Mouse (Mus musculus) limb, embryonic 12.5 days (tissue): ENCODE results near the gene Slit2. TPM values are rescaled to one million over a fixed set of nuclear protein-coding genes. Genes with fewer than 3 reads are reported as not detected.
A peak's percentile ranks its signal among the peaks of the same experiment; 100 is the strongest.

Experiments used
- ATAC-seq: fragments of 200-750 bp; cut with Nextera tagmentation; 2 replicates; pipeline ENCODE4 v1.8.0; 2017; ENCODE audit warnings: low read depth, moderate TSS enrichment; ENCODE audit not compliant: insufficient number of reproducible peaks, insufficient read depth, low FRiP score, low TSS enrichment
- H3K27ac ChIP-seq: fragments of 300-500 bp; sonication (generic); 2 replicates; pipeline ENCODE4 v1.5.1; 2016; ENCODE audit warnings: mild to moderate bottlenecking, moderate library complexity
- H3K27me3 ChIP-seq: fragments of 300-500 bp; sonication (generic); 2 replicates; pipeline ENCODE4 v1.6.1; 2016; ENCODE audit warnings: mild to moderate bottlenecking, moderate library complexity
- H3K36me3 ChIP-seq: fragments of 300-500 bp; sonication (generic); 2 replicates; pipeline ENCODE4 v1.6.1; 2016; ENCODE audit warnings: mild to moderate bottlenecking, moderate library complexity
- H3K4me1 ChIP-seq: fragments of 300-500 bp; sonication (generic); replicated peaks from 2 replicates; pipeline ENCODE4 v1.6.1; 2016
- H3K4me2 ChIP-seq: fragments of 300-500 bp; sonication (generic); 2 replicates; pipeline ENCODE4 v1.6.1; 2016; ENCODE audit warnings: mild to moderate bottlenecking, moderate library complexity
- H3K4me3 ChIP-seq: fragments of 300-500 bp; sonication (generic); replicated peaks from 2 replicates; pipeline ENCODE4 v1.5.1; 2016; ENCODE audit warnings: mild to moderate bottlenecking
- H3K9ac ChIP-seq: fragments of 300-500 bp; sonication (generic); replicated peaks from 2 replicates; pipeline ENCODE4 v1.6.1; 2016; ENCODE audit warnings: mild to moderate bottlenecking, moderate library complexity
- H3K9me3 ChIP-seq: fragments of 300-500 bp; sonication (generic); 2 replicates; pipeline ENCODE4 v1.6.1; 2016; ENCODE audit warnings: mild to moderate bottlenecking, moderate library complexity
- WGBS: fragments of 180-500 bp; shearing (Covaris S2); methylation state at CpG from one replicate; pipeline ENCODE4 v1.1.7; 2016; 5-methylcytosine and 5-hydroxymethylcytosine counted together
- polyA plus RNA-seq: library from polyadenylated mRNA; unstranded; fragments of >200 nt; fragmentation: Nextera tagmentation; extraction: Ambion mirVana; gene quantifications from 2 replicates; pipeline ENCODE4 v1.2.1, GENCODE M21; 2016

Gene Slit2
- polyA plus RNA-seq, 1 experiment from 2014 or later = 33.0 TPM

DNA sequence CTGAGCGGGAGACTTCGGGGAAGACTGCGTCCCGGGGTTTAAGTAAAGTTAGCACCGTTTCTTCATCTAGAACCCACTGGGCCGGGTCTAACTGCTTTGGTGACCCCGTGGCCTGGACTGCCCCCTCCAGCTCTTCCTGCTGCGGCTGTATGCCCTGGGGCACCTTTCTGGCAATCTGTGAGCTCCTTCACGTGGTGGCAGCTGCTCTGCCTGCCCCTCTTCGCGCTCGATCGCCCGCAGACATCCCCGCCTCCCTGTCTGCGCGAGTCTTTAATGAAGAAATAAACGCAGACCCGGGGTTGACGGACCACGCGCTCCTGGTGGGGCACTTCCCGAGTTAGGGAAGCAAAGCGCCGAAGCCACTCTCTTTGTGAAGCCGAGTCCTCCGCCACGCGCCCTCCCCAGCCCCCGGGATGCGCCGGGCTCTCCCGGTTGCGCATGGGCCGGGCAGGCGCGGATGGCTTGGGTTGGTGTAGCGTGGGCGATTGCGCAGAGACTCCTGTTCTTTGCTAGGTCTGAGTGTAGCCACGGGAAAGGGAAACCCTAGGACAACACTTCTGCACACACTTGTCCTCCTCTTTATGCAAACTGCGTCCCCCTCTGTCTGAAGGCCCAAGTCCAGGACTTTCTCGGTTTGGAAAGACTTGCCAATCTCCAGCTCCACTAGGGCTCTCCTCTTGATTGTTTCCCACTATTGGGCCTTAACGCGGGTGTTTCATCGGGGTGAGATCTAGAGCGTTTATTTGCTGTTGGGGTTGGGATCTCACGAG, 3.1 kb downstream of the Slit2 start:
- no peak for ATAC-seq

GRCm38 (mm10) chr5:47990926-47991325, 8.0 kb downstream of the Slit2 start:
- Histone ChIP-seq H3K36me3 (no peaks in the 10 kb centered on the region), H3K9me3 (no peaks in the 10 kb centered on the region), H3K4me2 (no peak overlapping the region), H3K4me1 (peaks cover 10% of the 10 kb centered on the region; the same call in 1 of the 2 replicates), H3K27me3 (peaks cover 10% of the 10 kb centered on the region), H3K9ac (no peak overlapping the region), H3K4me3 (no peak overlapping the region), H3K27ac (no peak overlapping the region)
- 85% methylated on average over 4 of the region's 4 CpGs for WGBS
- ATAC-seq = no peak

More for the DNA sequence above, 3.1 kb downstream of the Slit2 start:
- under 1% methylated on average over 48 of the region's 48 CpGs for WGBS
- Histone ChIP-seq H3K4me2 (peak overlapping the region; percentile 97), H3K4me3 (peak overlapping the region; percentile 64), H3K27ac (no peak overlapping the region), H3K36me3 (no peaks in the 10 kb centered on the region), H3K9me3 (no peaks in the 10 kb centered on the region), H3K4me1 (peaks cover 34% of the 10 kb centered on the region), H3K9ac (peak overlapping the region; percentile 71), H3K27me3 (peaks cover 39% of the 10 kb centered on the region)

DNA sequence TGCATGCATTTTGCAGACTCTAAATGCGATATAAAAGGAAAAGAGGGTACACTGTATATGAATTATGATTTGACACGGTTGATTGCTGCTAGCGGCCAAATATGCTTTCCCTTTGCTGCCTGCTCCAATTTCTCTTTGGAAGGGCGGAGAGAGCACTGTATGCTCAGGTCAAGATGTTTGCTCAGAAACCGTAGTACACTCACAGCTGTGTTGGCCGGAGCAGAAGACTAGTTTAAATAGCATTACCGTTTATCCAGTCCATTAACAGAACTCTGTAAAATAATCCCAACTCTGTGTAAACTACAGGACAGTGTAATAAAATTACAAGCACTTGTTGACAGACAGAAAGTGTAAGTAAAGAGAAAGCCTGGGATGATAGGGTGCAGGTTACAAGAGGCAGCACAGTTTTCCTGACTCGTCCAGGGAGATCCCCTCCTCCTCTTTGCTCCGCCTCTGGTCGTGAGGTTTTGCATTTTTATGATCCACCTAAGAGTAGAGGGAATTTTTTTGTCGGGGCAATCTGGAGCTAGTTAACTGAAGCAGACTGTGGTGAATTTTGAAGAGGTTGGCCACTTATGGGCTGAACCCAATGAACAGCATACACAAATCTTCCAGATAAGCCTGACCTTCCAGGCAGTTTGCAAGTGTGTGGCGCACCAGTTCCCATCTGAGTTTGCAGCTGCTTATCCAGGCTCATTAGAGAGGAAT, 20.9 kb downstream of the Slit2 start:
- ATAC-seq = peak; percentile 87
- Histone ChIP-seq H3K36me3 (no peaks in the 10 kb centered on the region), H3K4me2 (peak overlapping the region; percentile 45), H3K27ac (peak overlapping the region; percentile 45; the same call in 1 of the 2 replicates), H3K27me3 (peaks cover 6% of the 10 kb centered on the region; the same call in 1 of the 2 replicates), H3K9me3 (no peaks in the 10 kb centered on the region), H3K9ac (no peak overlapping the region), H3K4me3 (peak overlapping the region; percentile 9; the same call in 1 of the 2 replicates), H3K4me1 (peaks cover 13% of the 10 kb centered on the region; the same call in 1 of the 2 replicates)
- WGBS = 10% methylated on average over 12 of the region's 12 CpGs

GRCm38 (mm10) chr5:48005533-48005932, 22.6 kb downstream of the Slit2 start:
- Histone ChIP-seq H3K9ac (no peak overlapping the region), H3K9me3 (no peaks in the 10 kb centered on the region), H3K36me3 (no peaks in the 10 kb centered on the region), H3K4me1 (peaks cover 8% of the 10 kb centered on the region; the same call in 1 of the 2 replicates), H3K4me2 (no peak overlapping the region), H3K4me3 (no peak overlapping the region), H3K27me3 (peaks cover 10% of the 10 kb centered on the region; the same call in 1 of the 2 replicates), H3K27ac (no peak overlapping the region)
- ATAC-seq = no peak
- WGBS = 37% methylated on average over 9 of the region's 9 CpGs

- peaks cover 8% of the 10 kb centered on the region; the same call in 1 of the 2 replicates for H3K4me1 ChIP-seq
- no peak overlapping the region for H3K27ac ChIP-seq
- H3K36me3 ChIP-seq = no peaks in the 10 kb centered on the region
- H3K4me3 ChIP-seq = no peak overlapping the region
- H3K27me3 ChIP-seq = peaks cover 9% of the 10 kb centered on the region; the same call in 1 of the 2 replicates
- no peaks in the 10 kb centered on the region for H3K9me3 ChIP-seq
- no peak for ATAC-seq
- no peak overlapping the region for H3K9ac ChIP-seq
- H3K4me2 ChIP-seq = no peak overlapping the region
Observed at GRCm38 (mm10) chr5:48006059-48006458, 23.1 kb downstream of the Slit2 start.

- Histone ChIP-seq H3K9ac (no peak overlapping the region), H3K9me3 (no peaks in the 10 kb centered on the region), H3K4me1 (no peaks in the 10 kb centered on the region), H3K4me2 (no peak overlapping the region), H3K27me3 (no peaks in the 10 kb centered on the region), H3K4me3 (no peak overlapping the region), H3K36me3 (no peaks in the 10 kb centered on the region), H3K27ac (no peak overlapping the region)
- 62% methylated on average over 4 of the region's 4 CpGs for WGBS
- ATAC-seq = no peak
Observed at GRCm38 (mm10) chr5:48023441-48023840, 40.5 kb downstream of the Slit2 start.

GRCm38 (mm10) chr5:48034875-48035274, 51.9 kb downstream of the Slit2 start:
- Histone ChIP-seq H3K9me3 (no peaks in the 10 kb centered on the region), H3K27ac (no peak overlapping the region), H3K4me3 (no peak overlapping the region), H3K36me3 (no peaks in the 10 kb centered on the region), H3K4me2 (no peak overlapping the region), H3K4me1 (no peaks in the 10 kb centered on the region), H3K9ac (no peak overlapping the region), H3K27me3 (no peaks in the 10 kb centered on the region)
- ATAC-seq = no peak
- WGBS = 79% methylated on average over 1 of the region's 1 CpGs

GRCm38 (mm10) chr5:48038033-48038432, 55.1 kb downstream of the Slit2 start:
- H3K36me3 ChIP-seq = no peaks in the 10 kb centered on the region
- H3K9me3 ChIP-seq = no peaks in the 10 kb centered on the region
- no peak overlapping the region for H3K4me2 ChIP-seq
- no peaks in the 10 kb centered on the region for H3K27me3 ChIP-seq
- no peak overlapping the region for H3K4me3 ChIP-seq
- no peak overlapping the region for H3K9ac ChIP-seq
- no peaks in the 10 kb centered on the region for H3K4me1 ChIP-seq
- no peak overlapping the region for H3K27ac ChIP-seq
- ATAC-seq = no peak
- WGBS = 42% methylated on average over 5 of the region's 5 CpGs

DNA sequence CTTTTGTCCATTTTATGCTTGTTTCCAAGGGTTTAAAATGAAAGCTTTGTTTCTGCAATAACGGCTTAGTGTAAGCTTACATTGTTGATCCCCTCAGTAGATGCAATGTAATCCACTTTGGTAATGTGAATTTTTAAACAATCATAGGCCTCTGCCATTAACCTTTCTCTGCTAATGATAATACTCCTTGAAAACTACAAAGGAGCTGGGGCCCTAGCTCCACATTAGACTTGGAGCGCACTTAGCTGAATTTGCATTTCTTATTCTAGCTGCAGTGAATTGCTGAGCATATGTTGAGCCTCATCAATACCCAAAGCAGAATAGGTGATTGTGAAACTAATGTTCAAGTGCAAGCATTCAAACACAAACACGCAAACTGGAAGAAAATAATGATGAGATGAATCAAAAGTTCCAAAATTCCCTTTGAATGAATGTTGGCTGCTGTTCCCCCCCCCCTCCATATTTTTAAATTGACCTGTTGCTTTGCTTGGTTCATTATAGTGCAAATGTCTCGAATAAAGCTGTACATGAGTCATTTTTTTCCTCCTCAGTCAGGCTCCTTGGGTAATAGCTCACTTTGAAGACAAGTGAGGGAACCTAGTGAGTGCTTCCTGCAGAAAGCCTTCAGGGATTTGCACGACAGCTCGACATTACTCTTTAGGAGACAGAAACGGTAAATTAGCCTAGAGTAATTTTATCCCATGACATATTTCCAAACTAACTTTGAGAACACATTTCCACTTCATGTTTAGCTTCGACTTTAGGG, 66.2 kb downstream of the Slit2 start:
- H3K4me2 ChIP-seq = no peak overlapping the region
- H3K4me3 ChIP-seq = no peak overlapping the region
- no peaks in the 10 kb centered on the region for H3K9me3 ChIP-seq
- WGBS = 43% methylated on average over 8 of the region's 8 CpGs
- no peak overlapping the region for H3K27ac ChIP-seq
- H3K27me3 ChIP-seq = no peaks in the 10 kb centered on the region
- ATAC-seq = no peak
- H3K36me3 ChIP-seq = no peaks in the 10 kb centered on the region
- no peak overlapping the region for H3K9ac ChIP-seq
- peaks cover 10% of the 10 kb centered on the region for H3K4me1 ChIP-seq

DNA sequence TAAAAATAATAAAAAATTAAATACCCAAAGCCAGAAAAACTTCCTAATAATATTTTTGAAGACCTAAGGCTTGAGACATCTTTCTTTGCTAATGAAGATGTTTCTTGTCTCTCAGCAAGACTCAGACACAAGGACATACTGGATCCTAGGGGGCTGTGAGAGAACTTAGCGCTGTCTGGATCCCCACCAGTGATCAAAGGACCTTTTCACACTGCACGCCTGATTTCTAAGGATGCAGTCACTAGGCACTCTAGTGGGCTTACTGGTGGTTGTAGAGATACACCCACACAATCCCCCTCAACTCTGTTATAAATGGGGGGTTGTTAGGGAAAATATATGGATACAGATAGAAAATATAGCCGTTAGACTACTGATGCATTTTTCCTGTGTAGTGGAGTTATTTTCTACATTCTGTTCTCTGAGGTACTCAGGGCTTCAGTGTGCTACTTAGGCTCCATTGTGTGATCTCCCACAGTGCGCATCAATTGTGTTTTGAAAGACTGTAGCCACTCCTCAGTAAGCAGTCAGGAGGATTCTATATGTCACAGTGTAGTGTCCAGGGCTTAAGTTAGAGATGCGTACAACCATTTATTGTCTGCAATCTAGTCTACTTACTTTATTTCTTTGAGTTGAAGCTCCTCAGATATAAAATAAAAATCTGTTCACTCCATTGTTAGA, 67.8 kb downstream of the Slit2 start:
- Histone ChIP-seq H3K4me3 (no peak overlapping the region), H3K36me3 (no peaks in the 10 kb centered on the region), H3K27me3 (no peaks in the 10 kb centered on the region), H3K4me1 (peaks cover 10% of the 10 kb centered on the region), H3K27ac (no peak overlapping the region), H3K9ac (no peak overlapping the region), H3K9me3 (no peaks in the 10 kb centered on the region), H3K4me2 (no peak overlapping the region)
- 82% methylated on average over 5 of the region's 5 CpGs for WGBS
- ATAC-seq = no peak
